Mouse (Mus musculus) liver, embryonic 13.5 days (tissue): ENCODE measurements around the gene Mlx. TPM values are rescaled to one million over a fixed set of nuclear protein-coding genes. Genes with fewer than 3 reads are reported as not detected.
"Not testable (repeated sequence)": the region's sequence is repeated elsewhere in the genome, so short reads cannot be mapped to it uniquely, and the experiment has no call there.

Experiments used
- ATAC-seq: fragments of 200-750 bp; cut with Nextera tagmentation; 2 replicates; pipeline ENCODE4 v1.8.0; 2017; ENCODE audit warnings: low read depth, mild to moderate bottlenecking, moderate number of reproducible peaks, moderate library complexity
- DNase-seq: peaks from one replicate; pipeline ENCODE4 v3.0.0; 2022
- H3K27ac ChIP-seq: fragments of 300-500 bp; sonication (generic); 2 replicates; pipeline ENCODE4 v1.5.1; 2015; ENCODE audit warnings: moderate library complexity, mild to moderate bottlenecking, inconsistent platforms
- H3K27me3 ChIP-seq: fragments of 300-500 bp; sonication (generic); 2 replicates; pipeline ENCODE4 v1.6.1; 2015; ENCODE audit warnings: mild to moderate bottlenecking, inconsistent platforms
- H3K36me3 ChIP-seq: fragments of 300-500 bp; sonication (generic); 2 replicates; pipeline ENCODE4 v1.6.1; 2015; ENCODE audit warnings: mild to moderate bottlenecking, inconsistent platforms
- H3K4me1 ChIP-seq: fragments of 300-500 bp; sonication (generic); replicated peaks from 2 replicates; pipeline ENCODE4 v1.6.1; 2015; ENCODE audit warnings: inconsistent platforms
- H3K4me2 ChIP-seq: fragments of 300-500 bp; sonication (generic); 2 replicates; pipeline ENCODE4 v1.6.1; 2015; ENCODE audit warnings: inconsistent platforms, mild to moderate bottlenecking, moderate library complexity
- H3K4me3 ChIP-seq: fragments of 300-500 bp; sonication (generic); replicated peaks from 2 replicates; pipeline ENCODE4 v1.5.1; 2015; ENCODE audit warnings: mild to moderate bottlenecking, inconsistent platforms
- H3K9ac ChIP-seq: fragments of 300-500 bp; sonication (generic); 2 replicates; pipeline ENCODE4 v1.6.1; 2015; ENCODE audit warnings: mild to moderate bottlenecking, inconsistent platforms
- H3K9me3 ChIP-seq: fragments of 300-500 bp; sonication (generic); replicated peaks from 2 replicates; pipeline ENCODE4 v1.6.1; 2016; ENCODE audit warnings: inconsistent platforms
- WGBS: fragments of 180-500 bp; shearing (Covaris S2); methylation state at CpG from one replicate; pipeline ENCODE4 v1.1.7; 2015; ENCODE audit not compliant: insufficient replicate concordance; 5-methylcytosine and 5-hydroxymethylcytosine counted together
- polyA plus RNA-seq: library from polyadenylated mRNA; unstranded; fragments of >200 nt; fragmentation: Nextera tagmentation; extraction: Ambion mirVana; gene quantifications from 2 replicates; pipeline ENCODE4 v1.2.1, GENCODE M21; 2015

Gene Mlx
- polyA plus RNA-seq, 1 experiment from 2014 or later: 32.5 TPM

- H3K4me2 ChIP-seq: no peak overlapping the region
- no peaks in the 10 kb centered on the region for H3K9me3 ChIP-seq
- no peak for DNase-seq
- no peak overlapping the region for H3K4me3 ChIP-seq
- H3K27me3 ChIP-seq: no peaks in the 10 kb centered on the region
- no peak for ATAC-seq
- peaks cover 16% of the 10 kb centered on the region for H3K4me1 ChIP-seq
- no peak overlapping the region for H3K27ac ChIP-seq
- WGBS: 86% methylated on average over 4 of the region's 4 CpGs
- H3K36me3 ChIP-seq: peaks cover 34% of the 10 kb centered on the region
- no peak overlapping the region for H3K9ac ChIP-seq
These were observed 22.3 kb downstream of the Mlx start for GRCm38 (mm10) chr11:101109351-101109750.

- ATAC-seq (no peak), DNase-seq (no peak)
- Histone ChIP-seq H3K27ac (no peak overlapping the region), H3K27me3 (no peaks in the 10 kb centered on the region), H3K4me2 (no peak overlapping the region), H3K9me3 (no peaks in the 10 kb centered on the region), H3K4me1 (peaks cover 26% of the 10 kb centered on the region), H3K36me3 (peaks cover 24% of the 10 kb centered on the region), H3K4me3 (no peak overlapping the region), H3K9ac (no peak overlapping the region)
- WGBS: 53% methylated on average over 5 of the region's 5 CpGs
These were observed 23.6 kb downstream of the Mlx start for GRCm38 (mm10) chr11:101110708-101111107.

GRCm38 (mm10) chr11:101111178-101111577, 24.1 kb downstream of the Mlx start:
- Histone ChIP-seq H3K9ac (no peak overlapping the region), H3K9me3 (no peaks in the 10 kb centered on the region), H3K36me3 (peaks cover 23% of the 10 kb centered on the region), H3K4me2 (no peak overlapping the region), H3K4me3 (no peak overlapping the region), H3K27me3 (no peaks in the 10 kb centered on the region), H3K27ac (no peak overlapping the region), H3K4me1 (peaks cover 30% of the 10 kb centered on the region)
- ATAC-seq: no peak
- 84% methylated on average over 4 of the region's 4 CpGs for WGBS
- DNase-seq: no peak

DNA sequence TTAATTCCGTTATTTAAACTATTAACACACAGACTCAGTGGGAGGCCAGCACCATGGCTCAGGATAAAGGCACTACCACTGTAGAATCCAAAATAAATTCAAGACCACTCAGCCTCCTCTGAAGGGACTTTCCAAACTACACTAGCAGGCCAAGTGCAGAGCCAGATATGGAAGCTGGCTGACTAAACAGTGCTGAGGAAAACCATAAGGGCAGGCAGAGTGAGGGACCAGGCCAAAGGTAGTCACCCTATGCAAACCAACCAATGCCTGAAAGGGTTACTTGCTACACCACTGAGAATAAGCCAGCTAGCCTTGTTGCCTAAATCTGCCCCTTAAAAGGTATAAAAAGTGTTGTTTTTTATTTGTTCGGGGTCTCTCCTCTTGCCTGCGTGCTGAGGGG, 25.1 kb downstream of the Mlx start:
- ATAC-seq (no peak), DNase-seq (no peak)
- no peak overlapping the region for H3K27ac ChIP-seq
- no peak overlapping the region for H3K4me2 ChIP-seq
- H3K4me3 ChIP-seq: no peak overlapping the region
- no peak overlapping the region for H3K9ac ChIP-seq
- H3K27me3 ChIP-seq: no peaks in the 10 kb centered on the region
- peaks cover 27% of the 10 kb centered on the region for H3K36me3 ChIP-seq
- H3K9me3 ChIP-seq: no peaks in the 10 kb centered on the region
- WGBS: 90% methylated on average over 3 of the region's 3 CpGs
- H3K4me1 ChIP-seq: peaks cover 33% of the 10 kb centered on the region

- Histone ChIP-seq H3K4me1 (peaks cover 54% of the 10 kb centered on the region), H3K4me2 (peak overlapping the region; percentile 0; the same call in 1 of the 2 replicates), H3K27ac (peak overlapping the region; percentile 36; the same call in 1 of the 2 replicates), H3K36me3 (peaks cover 24% of the 10 kb centered on the region), H3K27me3 (no peaks in the 10 kb centered on the region), H3K9ac (no peak overlapping the region), H3K9me3 (no peaks in the 10 kb centered on the region), H3K4me3 (no peak overlapping the region)
- DNase-seq: no peak
- no peak for ATAC-seq
- 74% methylated on average over 2 of the region's 2 CpGs for WGBS
These were observed 28.5 kb downstream of the Mlx start for GRCm38 (mm10) chr11:101115564-101115963.

DNA sequence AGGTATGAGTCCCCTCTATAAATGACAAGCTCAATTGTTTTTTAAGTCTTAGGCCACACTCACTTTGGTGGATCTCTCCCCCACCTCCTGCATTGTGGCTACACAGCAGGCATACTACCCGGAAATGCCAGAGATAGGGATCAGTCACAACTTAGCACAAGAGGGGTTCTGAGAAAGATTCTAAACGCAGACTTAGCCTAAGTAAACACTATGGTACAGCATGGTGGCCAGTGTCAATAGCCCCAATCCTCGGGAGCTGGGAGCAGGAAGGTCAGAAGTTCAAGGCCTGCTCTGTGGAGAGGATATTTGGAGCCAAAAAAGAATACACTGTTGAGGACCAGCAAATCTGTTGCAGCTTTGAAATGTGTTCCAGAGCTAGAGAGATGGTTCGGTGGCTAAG, 31.0 kb downstream of the Mlx start:
- H3K4me1 ChIP-seq: peaks cover 55% of the 10 kb centered on the region
- H3K9ac ChIP-seq: peak overlapping the region; percentile 93
- H3K4me2 ChIP-seq: peak overlapping the region; percentile 78
- H3K9me3 ChIP-seq: no peaks in the 10 kb centered on the region
- no peak for DNase-seq
- peak overlapping the region; percentile 96 for H3K27ac ChIP-seq
- no peak for ATAC-seq
- 16% methylated on average over 4 of the region's 4 CpGs for WGBS
- H3K27me3 ChIP-seq: no peaks in the 10 kb centered on the region
- H3K4me3 ChIP-seq: peak overlapping the region; percentile 91
- H3K36me3 ChIP-seq: peaks cover 34% of the 10 kb centered on the region

GRCm38 (mm10) chr11:101119131-101119760, 32.2 kb downstream of the Mlx start:
- ATAC-seq: peak; percentile 73
- H3K4me3 ChIP-seq: peak overlapping the region; percentile 91
- H3K4me2 ChIP-seq: peak overlapping the region; percentile 78
- H3K9ac ChIP-seq: peak overlapping the region; percentile 93
- no peaks in the 10 kb centered on the region for H3K27me3 ChIP-seq
- H3K36me3 ChIP-seq: peaks cover 35% of the 10 kb centered on the region
- peaks cover 55% of the 10 kb centered on the region for H3K4me1 ChIP-seq
- WGBS: under 1% methylated on average over 38 of the region's 39 CpGs
- peak overlapping the region; percentile 96 for H3K27ac ChIP-seq
- no peaks in the 10 kb centered on the region for H3K9me3 ChIP-seq
- DNase-seq: no peak

DNA sequence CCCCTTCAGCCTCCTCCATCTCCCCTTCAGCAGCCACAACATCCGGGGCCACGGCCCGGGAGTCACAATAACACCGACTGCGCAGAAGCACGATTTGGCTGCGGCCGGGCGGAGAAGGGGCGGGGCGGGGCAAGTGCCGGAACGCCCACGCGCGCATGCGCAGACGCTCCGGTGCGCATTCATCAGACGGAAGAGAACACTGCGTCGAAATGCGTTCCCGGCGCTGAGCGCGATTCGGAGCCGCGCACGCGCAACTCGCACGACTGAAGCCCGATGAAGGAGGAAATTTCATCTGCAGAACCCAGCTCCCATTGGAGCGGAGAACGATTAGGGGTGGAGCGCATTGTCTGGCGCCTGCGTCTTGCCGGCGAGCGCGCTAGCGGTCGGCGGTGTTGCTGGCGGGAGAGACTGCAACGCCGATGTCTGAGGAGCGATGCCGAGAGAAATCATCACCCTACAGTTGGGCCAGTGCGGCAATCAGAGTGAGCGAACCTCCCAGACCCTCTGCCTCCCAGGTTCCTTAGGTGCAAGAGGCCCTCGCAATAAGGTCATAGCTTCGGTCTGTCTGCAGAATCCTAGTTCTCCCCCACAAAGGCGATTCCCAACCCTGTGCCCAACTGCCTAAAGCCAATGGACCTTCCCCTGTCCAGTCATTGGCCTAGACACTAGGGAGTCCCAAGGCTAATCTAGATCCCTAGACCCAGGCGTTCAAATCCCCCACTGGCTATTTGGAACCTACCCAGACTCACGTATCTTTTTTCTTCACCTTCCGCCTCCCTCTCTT, 32.9 kb downstream of the Mlx start, which contains the start of the genes Retreg3 and Tubg1:
Gene Retreg3 (minus strand): TSS at position 133 of the 784 bp plus-strand sequence.
Gene Tubg1 (plus strand): TSS at position 178 of the 784 bp plus-strand sequence.
- under 1% methylated on average over 61 of the region's 61 CpGs for WGBS
- peaks cover 40% of the 10 kb centered on the region for H3K36me3 ChIP-seq
- DNase-seq: peak; percentile 98

DNA sequence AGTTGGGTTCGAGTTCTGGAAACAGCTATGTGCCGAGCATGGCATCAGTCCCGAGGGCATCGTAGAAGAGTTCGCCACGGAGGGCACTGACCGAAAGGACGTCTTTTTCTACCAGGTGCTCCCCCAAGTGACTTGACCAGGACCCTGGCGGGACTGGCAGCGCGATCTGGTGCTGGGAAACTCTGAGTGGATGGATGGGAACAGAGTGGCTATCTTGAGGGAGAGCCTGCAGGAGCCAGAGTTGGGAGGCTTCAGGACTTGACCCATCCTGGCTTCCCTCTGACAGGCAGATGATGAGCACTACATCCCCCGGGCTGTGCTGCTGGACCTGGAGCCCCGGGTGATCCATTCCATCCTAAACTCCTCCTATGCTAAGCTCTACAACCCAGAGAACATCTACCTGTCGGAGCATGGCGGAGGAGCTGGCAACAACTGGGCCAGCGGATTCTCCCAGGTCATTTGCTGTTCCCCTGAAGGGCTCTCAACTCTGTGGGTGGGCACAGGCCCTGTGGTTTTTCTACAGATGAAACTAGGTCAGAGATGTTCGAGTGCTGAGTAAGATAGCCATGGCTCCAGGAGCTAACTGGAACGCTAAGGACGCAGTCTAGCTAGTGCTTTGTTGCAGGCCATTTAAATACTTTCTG, 33.6 kb downstream of the Mlx start:
- 22% methylated on average over 19 of the region's 19 CpGs for WGBS
- ATAC-seq: no peak
- H3K27ac ChIP-seq: peak overlapping the region; percentile 96
- peak; percentile 21 for DNase-seq
- peaks cover 46% of the 10 kb centered on the region for H3K4me1 ChIP-seq
- peaks cover 44% of the 10 kb centered on the region for H3K36me3 ChIP-seq
- no peaks in the 10 kb centered on the region for H3K9me3 ChIP-seq
- peak overlapping the region; percentile 91 for H3K4me3 ChIP-seq
- peak overlapping the region; percentile 91 for H3K9ac ChIP-seq
- H3K27me3 ChIP-seq: no peaks in the 10 kb centered on the region
- peak overlapping the region; percentile 99 for H3K4me2 ChIP-seq

More for the DNA sequence above, 32.9 kb downstream of the Mlx start, which contains the start of the genes Retreg3 and Tubg1:
- Histone ChIP-seq H3K27ac (peak within 1 kb of the TSS; percentile 96), H3K27me3 (no peaks in the 10 kb centered on the region), H3K4me3 (peak within 1 kb of the TSS; percentile 91), H3K9me3 (no peaks in the 10 kb centered on the region), H3K4me1 (peaks cover 53% of the 10 kb centered on the region), H3K4me2 (peak within 1 kb of the TSS; percentile 99), H3K9ac (peak within 1 kb of the TSS; percentile 93)
- ATAC-seq: peak; percentile 91

DNA sequence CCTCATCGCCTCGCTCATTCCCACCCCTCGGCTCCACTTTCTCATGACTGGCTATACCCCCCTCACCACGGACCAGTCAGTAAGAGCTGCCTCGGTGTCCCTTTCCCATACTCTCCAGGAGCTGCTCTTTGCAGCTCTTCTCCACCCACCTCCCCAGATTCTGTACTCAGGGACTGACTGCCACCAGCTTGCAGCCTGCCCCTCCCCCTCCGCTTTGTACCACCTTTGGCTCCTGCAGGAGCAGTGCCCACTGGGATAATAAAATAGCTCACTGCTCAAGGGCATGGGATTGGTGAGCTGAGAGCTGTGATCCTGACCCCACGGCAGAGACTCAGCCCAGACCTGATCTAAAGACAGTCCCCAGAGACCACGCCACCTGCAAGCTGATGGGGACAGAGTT, 37.4 kb downstream of the Mlx start:
- not testable (repeated sequence) for H3K9me3 ChIP-seq, ATAC-seq, H3K27ac ChIP-seq, H3K4me2 ChIP-seq, H3K9ac ChIP-seq, H3K4me3 ChIP-seq, H3K27me3 ChIP-seq, DNase-seq
- Histone ChIP-seq H3K36me3 (peaks cover 55% of the 10 kb centered on the region), H3K4me1 (peaks cover 18% of the 10 kb centered on the region)
- WGBS: 87% methylated on average over 8 of the region's 8 CpGs

GRCm38 (mm10) chr11:101125008-101125407, 37.9 kb downstream of the Mlx start:
- H3K9me3 ChIP-seq, H3K4me3 ChIP-seq, H3K4me2 ChIP-seq, DNase-seq, ATAC-seq, H3K27me3 ChIP-seq, H3K27ac ChIP-seq, H3K9ac ChIP-seq: not testable (repeated sequence)
- WGBS: 91% methylated on average over 9 of the region's 9 CpGs
- peaks cover 19% of the 10 kb centered on the region for H3K4me1 ChIP-seq
- peaks cover 55% of the 10 kb centered on the region for H3K36me3 ChIP-seq
